Mouse (Mus musculus) testis, adult 2 months (tissue): ENCODE results near the gene 4933405L10Rik.

Experiments
- CTCF ChIP-seq: fragments of 200-500 bp; IDR thresholded peaks from 2 replicates; pipeline ENCODE4 v1.5.1; 2012; ENCODE audit warnings: low read depth, mild to moderate bottlenecking, inconsistent platforms, low read length, moderate library complexity; ENCODE audit not compliant: control insufficient read depth, insufficient read depth, insufficient replicate concordance
- POLR2A ChIP-seq: fragments of 200-500 bp; IDR thresholded peaks from 2 replicates; pipeline ENCODE4 v1.6.1; 2012; ENCODE audit warnings: low read depth, mild to moderate bottlenecking, inconsistent platforms, low read length, moderate library complexity; ENCODE audit not compliant: control insufficient read depth

DNA sequence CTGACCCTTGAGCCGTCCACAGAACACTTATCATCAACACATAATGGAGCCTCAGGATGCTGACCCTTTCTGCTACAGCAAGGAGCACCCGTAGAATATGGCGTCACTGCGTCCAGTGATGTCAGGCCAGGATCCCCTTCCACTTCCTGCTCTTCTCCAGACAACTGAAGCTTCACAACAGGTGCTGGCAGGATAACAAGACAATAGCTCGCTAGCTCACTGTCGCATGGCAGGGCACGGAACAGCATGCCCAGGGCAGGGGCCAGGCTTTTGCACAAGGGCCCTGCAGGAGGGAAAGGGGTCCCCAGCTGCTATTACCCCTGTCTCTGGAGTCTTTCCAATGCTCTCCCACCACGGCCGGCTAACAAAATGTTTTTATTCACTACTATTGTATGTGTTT lies 15.4 kb downstream of the 4933405L10Rik start:
- no peak for TF ChIP-seq CTCF
- no peak for TF ChIP-seq POLR2A
